Mouse (Mus musculus) kidney, embryonic 16.5 days (tissue): Measurements from ENCODE around the gene Il6st. TPM values are rescaled to one million over a fixed set of nuclear protein-coding genes. Genes with fewer than 3 reads are reported as not detected.
A peak's percentile ranks its signal among the peaks of the same experiment; 100 is the strongest.

Experiments
- ATAC-seq: fragments of 200-750 bp; cut with Nextera tagmentation; 2 replicates; pipeline ENCODE4 v1.8.0; 2017; ENCODE audit warnings: moderate TSS enrichment; ENCODE audit not compliant: low FRiP score, low TSS enrichment
- H3K27ac ChIP-seq: fragments of 300-500 bp; sonication (generic); 2 replicates; pipeline ENCODE4 v1.5.1; 2014; ENCODE audit warnings: low read length
- H3K27me3 ChIP-seq: fragments of 300-500 bp; sonication (generic); 2 replicates; pipeline ENCODE4 v1.6.1; 2014; ENCODE audit warnings: low read length, control low read depth, mixed read lengths; ENCODE audit not compliant: insufficient read depth
- H3K36me3 ChIP-seq: fragments of 300-500 bp; sonication (generic); 2 replicates; pipeline ENCODE4 v1.6.1; 2014; ENCODE audit warnings: low read length, control low read depth, mixed read lengths; ENCODE audit not compliant: insufficient read depth
- H3K4me1 ChIP-seq: fragments of 300-500 bp; sonication (generic); 2 replicates; pipeline ENCODE4 v1.6.1; 2014; ENCODE audit warnings: low read length, control low read depth, mixed read lengths; ENCODE audit not compliant: insufficient read depth
- H3K4me2 ChIP-seq: fragments of 300-500 bp; sonication (generic); replicated peaks from 2 replicates; pipeline ENCODE4 v1.6.1; 2014; ENCODE audit warnings: low read depth, low read length
- H3K4me3 ChIP-seq: fragments of 300-500 bp; sonication (generic); 2 replicates; pipeline ENCODE4 v1.5.1; 2014; ENCODE audit warnings: mild to moderate bottlenecking, low read length
- H3K9ac ChIP-seq: fragments of 300-500 bp; sonication (generic); replicated peaks from 2 replicates; pipeline ENCODE4 v1.6.1; 2014; ENCODE audit warnings: low read length
- H3K9me3 ChIP-seq: fragments of 300-500 bp; sonication (generic); 2 replicates; pipeline ENCODE4 v1.6.1; 2016; ENCODE audit warnings: low read length, control low read depth
- WGBS: fragments of 180-500 bp; shearing (Covaris S2); extraction: QIAGEN DNeasy Blood & Tissue Kit; methylation state at CpG from one replicate; pipeline ENCODE4 v1.1.7; 2014; 5-methylcytosine and 5-hydroxymethylcytosine counted together
- polyA plus RNA-seq: library from polyadenylated mRNA; unstranded; fragments of >200 nt; fragmentation: Nextera tagmentation; extraction: Ambion mirVana; gene quantifications from 2 replicates; pipeline ENCODE4 v1.2.1, GENCODE M21; 2015

Il6st gene
- polyA plus RNA-seq, 1 experiment from 2014 or later, result 40.3 TPM

GRCm38 (mm10) chr13:112440668-112441067 lies 23.2 kb upstream of the Il6st start:
- Histone ChIP-seq H3K9me3 (no peaks in the 10 kb centered on the region), H3K4me2 (no peak overlapping the region), H3K27me3 (no peaks in the 10 kb centered on the region), H3K36me3 (no peaks in the 10 kb centered on the region), H3K4me3 (no peak overlapping the region), H3K9ac (no peak overlapping the region), H3K27ac (no peak overlapping the region), H3K4me1 (peaks cover 15% of the 10 kb centered on the region)
- 83% methylated on average over 8 of the region's 8 CpGs for WGBS
- no peak for ATAC-seq

GRCm38 (mm10) chr13:112442867-112443529 lies 20.9 kb upstream of the Il6st start:
- Histone ChIP-seq H3K9ac (no peak overlapping the region), H3K27ac (no peak overlapping the region), H3K4me3 (no peak overlapping the region), H3K4me2 (no peak overlapping the region), H3K27me3 (no peaks in the 10 kb centered on the region), H3K4me1 (peaks cover 14% of the 10 kb centered on the region), H3K36me3 (no peaks in the 10 kb centered on the region), H3K9me3 (no peaks in the 10 kb centered on the region)
- 80% methylated on average over 7 of the region's 7 CpGs for WGBS
- ATAC-seq, result no peak

GRCm38 (mm10) chr13:112447108-112447665 lies 16.7 kb upstream of the Il6st start:
- no peak for ATAC-seq
- Histone ChIP-seq H3K4me1 (no peaks in the 10 kb centered on the region), H3K36me3 (no peaks in the 10 kb centered on the region), H3K4me3 (no peak overlapping the region), H3K27ac (no peak overlapping the region), H3K9ac (no peak overlapping the region), H3K4me2 (no peak overlapping the region), H3K27me3 (no peaks in the 10 kb centered on the region), H3K9me3 (no peaks in the 10 kb centered on the region)
- 85% methylated on average over 8 of the region's 8 CpGs for WGBS

GRCm38 (mm10) chr13:112450210-112450609 lies 13.7 kb upstream of the Il6st start:
- no peak overlapping the region for H3K27ac ChIP-seq
- no peak overlapping the region for H3K4me3 ChIP-seq
- no peak overlapping the region for H3K9ac ChIP-seq
- H3K27me3 ChIP-seq, result no peaks in the 10 kb centered on the region
- no peaks in the 10 kb centered on the region for H3K9me3 ChIP-seq
- WGBS, result 56% methylated on average over 3 of the region's 3 CpGs
- no peak for ATAC-seq
- H3K4me2 ChIP-seq, result no peak overlapping the region
- H3K4me1 ChIP-seq, result no peaks in the 10 kb centered on the region
- no peaks in the 10 kb centered on the region for H3K36me3 ChIP-seq

GRCm38 (mm10) chr13:112457366-112457765 lies 6.5 kb upstream of the Il6st start:
- WGBS, result 52% methylated on average over 6 of the region's 6 CpGs
- H3K4me3 ChIP-seq, result no peak overlapping the region
- H3K4me2 ChIP-seq, result no peak overlapping the region
- no peaks in the 10 kb centered on the region for H3K27me3 ChIP-seq
- no peak overlapping the region for H3K9ac ChIP-seq
- no peaks in the 10 kb centered on the region for H3K36me3 ChIP-seq
- ATAC-seq, result no peak
- peak overlapping the region; percentile 82 for H3K27ac ChIP-seq
- peaks cover 13% of the 10 kb centered on the region for H3K4me1 ChIP-seq
- no peaks in the 10 kb centered on the region for H3K9me3 ChIP-seq

- ATAC-seq, result no peak
- WGBS, result 73% methylated on average over 4 of the region's 4 CpGs
- H3K27ac ChIP-seq, result no peak overlapping the region; the same call in 1 of the 2 replicates
These were observed 5.9 kb upstream of the Il6st start for GRCm38 (mm10) chr13:112458016-112458415.

GRCm38 (mm10) chr13:112458435-112459018 lies 5.3 kb upstream of the Il6st start:
- Histone ChIP-seq H3K4me2 (no peak overlapping the region), H3K36me3 (no peaks in the 10 kb centered on the region), H3K9ac (no peak overlapping the region), H3K27me3 (no peaks in the 10 kb centered on the region), H3K4me3 (no peak overlapping the region), H3K9me3 (no peaks in the 10 kb centered on the region), H3K4me1 (peaks cover 18% of the 10 kb centered on the region), H3K27ac (no peak overlapping the region)
- ATAC-seq, result no peak
- WGBS, result 89% methylated on average over 11 of the region's 11 CpGs

More at GRCm38 (mm10) chr13:112458016-112458415, 5.9 kb upstream of the Il6st start:
- H3K4me1 ChIP-seq, result peaks cover 13% of the 10 kb centered on the region
- H3K4me3 ChIP-seq, result no peak overlapping the region
- H3K27me3 ChIP-seq, result no peaks in the 10 kb centered on the region
- no peak overlapping the region for H3K4me2 ChIP-seq
- H3K9me3 ChIP-seq, result no peaks in the 10 kb centered on the region
- no peaks in the 10 kb centered on the region for H3K36me3 ChIP-seq
- H3K9ac ChIP-seq, result no peak overlapping the region

- Histone ChIP-seq H3K9ac (no peak overlapping the region), H3K9me3 (no peaks in the 10 kb centered on the region), H3K27ac (no peak overlapping the region), H3K36me3 (no peaks in the 10 kb centered on the region), H3K4me3 (no peak overlapping the region), H3K27me3 (no peaks in the 10 kb centered on the region), H3K4me2 (no peak overlapping the region), H3K4me1 (peaks cover 18% of the 10 kb centered on the region)
- 75% methylated on average over 6 of the region's 6 CpGs for WGBS
- ATAC-seq, result no peak
These were observed 3.9 kb upstream of the Il6st start for GRCm38 (mm10) chr13:112459956-112460355.

- Histone ChIP-seq H3K9me3 (no peaks in the 10 kb centered on the region), H3K4me2 (no peak overlapping the region), H3K4me1 (peaks cover 19% of the 10 kb centered on the region), H3K9ac (no peak overlapping the region), H3K27ac (no peak overlapping the region), H3K27me3 (no peaks in the 10 kb centered on the region), H3K4me3 (no peak overlapping the region), H3K36me3 (no peaks in the 10 kb centered on the region)
- WGBS, result 60% methylated on average over 6 of the region's 6 CpGs
- ATAC-seq, result no peak
These were observed 1.4 kb upstream of the Il6st start for GRCm38 (mm10) chr13:112462411-112462987.

- Histone ChIP-seq H3K9ac (peak overlapping the region; percentile 91), H3K36me3 (no peaks in the 10 kb centered on the region), H3K9me3 (no peaks in the 10 kb centered on the region), H3K27ac (peak overlapping the region; percentile 78), H3K4me1 (peaks cover 15% of the 10 kb centered on the region), H3K4me3 (peak overlapping the region; percentile 84), H3K27me3 (no peaks in the 10 kb centered on the region), H3K4me2 (peak overlapping the region; percentile 78)
- ATAC-seq, result peak; percentile 83
- WGBS, result 3% methylated on average over 17 of the region's 17 CpGs
These were observed 500 bp upstream of the Il6st start for GRCm38 (mm10) chr13:112463337-112463802.
